In the genomic region with DNA sequence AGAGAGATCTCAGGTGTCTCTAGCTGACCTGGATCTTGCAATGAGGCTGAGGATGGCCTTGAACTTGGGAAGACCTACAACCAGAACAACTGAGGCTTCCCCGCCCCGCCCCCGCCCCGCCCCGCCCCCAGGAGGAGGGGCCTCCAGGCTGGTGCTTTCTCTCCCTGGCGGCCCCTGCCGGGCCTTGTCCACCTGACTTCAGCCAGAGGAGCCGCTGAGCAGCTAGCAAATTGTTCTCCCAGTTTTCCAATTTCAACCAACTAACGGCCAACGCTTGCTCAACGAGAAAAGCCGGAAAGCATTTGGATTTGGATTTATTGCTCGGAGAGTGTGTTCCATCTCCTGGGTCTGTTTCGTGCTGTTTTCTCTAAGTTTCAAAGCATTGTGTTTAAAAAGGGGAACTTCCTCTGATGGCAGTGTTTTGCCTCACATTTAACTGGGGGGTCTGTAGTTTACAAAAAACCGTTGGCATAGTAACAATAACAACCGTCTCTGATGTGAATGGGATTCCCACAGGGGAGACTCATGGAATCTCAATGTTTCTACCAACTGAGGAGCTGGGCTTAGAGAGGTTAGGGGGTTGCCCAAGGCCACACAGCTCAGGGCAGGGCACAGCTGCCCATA, we compare ENCODE assay signal across 11 mouse cellular contexts. TPM values are rescaled to one million over a fixed set of nuclear protein-coding genes. Genes with fewer than 3 reads are reported as not detected.
DNase-seq lines count a peak whose midpoint lies in the region; ATAC-seq and TF ChIP-seq lines count a peak whose summit lies in the region.
"Had no signal": no experiment of that assay in that cellular context is flagged by ENCODE, and none has a peak within 500 bp of the region (broad histone marks: within the 10 kb centered on the region; RNA-seq: fewer than 3 reads in every experiment).

No protein-coding gene starts in this region.

- intact Hi-C loops in gastrocnemius, postnatal 14 days (cut with DNase I; ENCODE audit: low total_unique reads): no loop called here

- DNase-seq in gastrocnemius, adult 18-20 months (ENCODE audit: low spot score): peak; percentile 38
- no peak for DNase-seq in gastrocnemius, postnatal 14 days
- no peak for DNase-seq in testis, postnatal 10 days (ENCODE audit: low spot score)
- DNase-seq in stomach, postnatal 0 days (ENCODE audit: low spot score): peak; percentile 52
- DNase-seq in ovary, postnatal 10 days (ENCODE audit: low spot score): no peak
- DNase-seq in adrenal gland, adult 18-20 months (ENCODE audit: low spot score in 2 of 2): no peak
- DNase-seq: cerebellum, postnatal 25 days had no signal

- no peak overlapping the region for H3K4me3 ChIP-seq in testis, adult 2 months (ENCODE audit: control insufficient read depth, low read depth, low read length)
- H3K4me3 ChIP-seq in limb, embryonic 12.5 days (replicated peaks): no peak overlapping the region
- no peak overlapping the region for H3K4me3 ChIP-seq in stomach, postnatal 0 days (ENCODE audit: low read depth, low read length)

- no peaks in the 10 kb centered on the region for H3K9me3 ChIP-seq in limb, embryonic 12.5 days
- H3K9me3 ChIP-seq in stomach, postnatal 0 days (ENCODE audit: control insufficient read depth, low read length): no peaks in the 10 kb centered on the region

- no peak overlapping the region for H3K4me2 ChIP-seq in limb, embryonic 12.5 days
- no peak overlapping the region for H3K4me2 ChIP-seq in stomach, postnatal 0 days (replicated peaks; ENCODE audit: low read depth)

- H3K4me1 ChIP-seq in testis, adult 2 months (ENCODE audit: control insufficient read depth, insufficient read depth, low read length): peaks cover 6% of the 10 kb centered on the region
- H3K4me1 ChIP-seq in limb, embryonic 12.5 days (replicated peaks): peaks cover 19% of the 10 kb centered on the region
- no peaks in the 10 kb centered on the region for H3K4me1 ChIP-seq in stomach, postnatal 0 days (replicated peaks; ENCODE audit: control insufficient read depth, insufficient read depth)

- H3K27ac ChIP-seq in testis, adult 2 months (ENCODE audit: control insufficient read depth, insufficient read depth, low read depth, low read length): peak overlapping the region; percentile 14; the same call in 1 of the 2 replicates
- peak overlapping the region; percentile 81 for H3K27ac ChIP-seq in limb, embryonic 12.5 days
- 0 out of 2 replicates have a peak overlapping the region, but pooled peaks have one; percentile 4 for H3K27ac ChIP-seq in stomach, postnatal 0 days (replicated peaks)

- H3K36me3 ChIP-seq in testis, adult 2 months (ENCODE audit: control insufficient read depth, insufficient read depth, low read length): no peaks in the 10 kb centered on the region
- H3K36me3 ChIP-seq in limb, embryonic 12.5 days: no peaks in the 10 kb centered on the region
- H3K36me3 ChIP-seq in stomach, postnatal 0 days (ENCODE audit: control insufficient read depth, insufficient read depth, low read length): no peaks in the 10 kb centered on the region

- no peak for TF ChIP-seq CTCF in testis, adult 2 months (IDR thresholded peaks at IDR 0.05; ENCODE audit: control insufficient read depth, insufficient read depth, insufficient replicate concordance, low read depth, low read length)
- 0 out of 2 replicates have a peak, but pooled peaks have one; percentile 17 for TF ChIP-seq CTCF in stomach, postnatal 0 days (IDR thresholded peaks at IDR 0.05; ENCODE audit: low read depth)

- H3K27me3 ChIP-seq in testis, adult 2 months (ENCODE audit: control insufficient read depth, insufficient read depth, low read length): no peaks in the 10 kb centered on the region
- H3K27me3 ChIP-seq in limb, embryonic 12.5 days: no peaks in the 10 kb centered on the region
- H3K27me3 ChIP-seq in stomach, postnatal 0 days (ENCODE audit: control insufficient read depth, insufficient read depth, low read length): no peaks in the 10 kb centered on the region
- H3K27me3 ChIP-seq: CH12.LX had no signal

- no peak for TF ChIP-seq POLR2A in testis, adult 2 months (IDR thresholded peaks at IDR 0.05; ENCODE audit: control insufficient read depth, low read depth, low read length)

- WGBS in limb, embryonic 12.5 days: 14% methylated on average over 16 of the region's 16 CpGs
- 20% methylated on average over 15 of the region's 16 CpGs for WGBS in stomach, postnatal 0 days

- no peak overlapping the region for H3K9ac ChIP-seq in limb, embryonic 12.5 days (replicated peaks)
- no peak overlapping the region for H3K9ac ChIP-seq in stomach, postnatal 0 days (ENCODE audit: low read length)

- ATAC-seq in limb, embryonic 12.5 days (ENCODE audit: insufficient number of reproducible peaks, insufficient read depth, low FRiP score, low TSS enrichment, low read depth): no peak
- ATAC-seq in stomach, postnatal 0 days (ENCODE audit: low FRiP score, low TSS enrichment): no peak; the same call in 1 of the 2 replicates
- ATAC-seq: inflammation-experienced regulatory T-cells, adult 6 months had no signal

- TF ChIP-seq EP300 in stomach, postnatal 0 days (optimal IDR thresholded peaks at IDR 0.05): no peak

RNA-seq across cellular contexts. Expression of a gene that starts 5.8 kb away (rescaled TPM):
- 1 to 10 TPM; 4.2 to 4.9 TPM for total RNA-seq in gastrocnemius, adult 18-20 months (2021)
- 10 to 100 TPM; 16.4 to 18.5 TPM for total RNA-seq in gastrocnemius, postnatal 14 days (2021)
- 1.4 and 1.6 TPM in 2 replicates for polyA plus RNA-seq in testis, adult 2 months (2012; rRNA removed)
- polyA plus RNA-seq in limb, embryonic 12.5 days (2016; fragmentation: Nextera tagmentation; extraction: Ambion mirVana): 14.7 and 47.6 TPM in 2 replicates
- polyA plus RNA-seq in stomach, postnatal 0 days (2015; fragmentation: Nextera tagmentation; extraction: Ambion mirVana): 8.6 and 12.1 TPM in 2 replicates
- 10 to 100 TPM; 24.3 to 28.9 TPM for total RNA-seq in adrenal gland, adult 18-20 months (2021)

RNA-seq across cellular contexts. Expression of a gene that starts 22.6 kb away (rescaled TPM):
- total RNA-seq in gastrocnemius, adult 18-20 months (2021): 100 to 1,000 TPM; 139 to 147 TPM
- total RNA-seq in gastrocnemius, postnatal 14 days (2021): 100 to 1,000 TPM; 113 to 118 TPM
- 286 and 306 TPM in 2 replicates for polyA plus RNA-seq in testis, adult 2 months (2012; rRNA removed)
- 118 TPM in 2 replicates for polyA plus RNA-seq in limb, embryonic 12.5 days (2016; fragmentation: Nextera tagmentation; extraction: Ambion mirVana)
- polyA plus RNA-seq in stomach, postnatal 0 days (2015; fragmentation: Nextera tagmentation; extraction: Ambion mirVana): 64.7 and 70.3 TPM in 2 replicates
- 100 to 1,000 TPM; 123 to 132 TPM for total RNA-seq in adrenal gland, adult 18-20 months (2021)

RNA-seq across cellular contexts. Expression of a gene that starts 46.9 kb away (rescaled TPM):
- total RNA-seq in gastrocnemius, adult 18-20 months (2021): not detected
- total RNA-seq in gastrocnemius, postnatal 14 days (2021): under 1 TPM; 0.29 to 0.86 TPM
- 3.7 and 3.8 TPM in 2 replicates for polyA plus RNA-seq in testis, adult 2 months (2012; rRNA removed)
- polyA plus RNA-seq in limb, embryonic 12.5 days (2016; fragmentation: Nextera tagmentation; extraction: Ambion mirVana): 15.8 and 16.5 TPM in 2 replicates
- 3.5 and 3.8 TPM in 2 replicates for polyA plus RNA-seq in stomach, postnatal 0 days (2015; fragmentation: Nextera tagmentation; extraction: Ambion mirVana)
- under 1 TPM; 0.48 to 0.56 TPM for total RNA-seq in adrenal gland, adult 18-20 months (2021)

Comparison
In these comparisons a context has a peak if more than half of its experiments do, and no peak if none do; other contexts are left out.
1. DNase-seq: peak in gastrocnemius, adult 18-20 months (single experiment) and stomach, postnatal 0 days (single experiment); none in gastrocnemius, postnatal 14 days (single experiment), testis, postnatal 10 days (single experiment), ovary, postnatal 10 days (single experiment) and adrenal gland, adult 18-20 months (0 of 2).
2. H3K27ac ChIP-seq: peak in every context shown above with its lines; median percentile 81 in limb, embryonic 12.5 days; 14 in testis, adult 2 months; 4 in stomach, postnatal 0 days.